Mouse (Mus musculus): Measurements from ENCODE around the gene Tmem60.

DNA sequence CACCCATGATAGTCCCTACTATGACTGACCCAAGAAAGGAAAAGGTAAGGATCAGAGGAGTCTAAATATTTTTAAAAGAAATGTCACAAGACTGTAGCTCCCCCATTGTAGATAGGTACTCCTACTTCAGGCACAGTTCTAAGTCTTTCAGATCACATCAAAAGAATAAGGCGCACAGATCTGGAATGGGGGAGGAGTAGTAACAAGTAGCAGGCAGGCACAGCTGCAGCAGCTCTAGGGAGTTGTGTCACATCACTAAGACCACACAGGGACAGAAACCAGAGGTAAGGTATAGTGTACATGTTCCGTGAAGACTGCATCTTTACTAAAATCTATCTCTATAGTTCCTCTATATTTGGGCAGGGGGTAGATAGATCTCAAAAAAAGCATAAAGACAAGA lies 29.8 kb downstream of the Tmem60 start:
- TF ChIP-seq CTCF (IDR thresholded peaks at IDR 0.05; ENCODE audit: control insufficient read depth, insufficient read depth, insufficient replicate concordance, low read depth, low read length) (no peak), POLR2A (IDR thresholded peaks at IDR 0.05; ENCODE audit: control insufficient read depth, low read depth, low read length) (no peak)

All from testis, adult 2 months (tissue).